Mouse (Mus musculus) lung, embryonic 14.5 days (tissue): Measurements from ENCODE around the gene Umod. TPM values are rescaled to one million over a fixed set of nuclear protein-coding genes. Genes with fewer than 3 reads are reported as not detected.

Experiments
- ATAC-seq: fragments of 200-750 bp; cut with Nextera tagmentation; 2 replicates; pipeline ENCODE4 v1.8.0; 2017; ENCODE audit warnings: mild to moderate bottlenecking, moderate TSS enrichment, moderate library complexity; ENCODE audit not compliant: insufficient read depth
- DNase-seq: peaks from one replicate; pipeline ENCODE4 v3.0.0-alpha.2; 2015
- H3K27ac ChIP-seq: fragments of 300-500 bp; sonication (generic); 2 replicates; pipeline ENCODE4 v1.5.1; 2014; ENCODE audit warnings: low read depth, mild to moderate bottlenecking, moderate library complexity
- H3K27me3 ChIP-seq: fragments of 300-500 bp; sonication (generic); 2 replicates; pipeline ENCODE4 v1.6.1; 2014; ENCODE audit warnings: low read length, control low read depth; ENCODE audit not compliant: insufficient read depth
- H3K36me3 ChIP-seq: fragments of 300-500 bp; sonication (generic); 2 replicates; pipeline ENCODE4 v1.6.1; 2014; ENCODE audit warnings: control low read depth; ENCODE audit not compliant: insufficient read depth
- H3K4me1 ChIP-seq: fragments of 300-500 bp; sonication (generic); 2 replicates; pipeline ENCODE4 v1.6.1; 2014; ENCODE audit warnings: antibody characterized with exemption, control low read depth; ENCODE audit not compliant: insufficient read depth
- H3K4me2 ChIP-seq: fragments of 300-500 bp; sonication (generic); 2 replicates; pipeline ENCODE4 v1.6.1; 2014; ENCODE audit warnings: mild to moderate bottlenecking
- H3K4me3 ChIP-seq: fragments of 300-500 bp; sonication (generic); 2 replicates; pipeline ENCODE4 v1.5.1; 2014; ENCODE audit warnings: low read depth, low read length
- H3K9ac ChIP-seq: fragments of 300-500 bp; sonication (generic); 2 replicates; pipeline ENCODE4 v1.6.1; 2014
- H3K9me3 ChIP-seq: fragments of 300-500 bp; sonication (generic); 2 replicates; pipeline ENCODE4 v1.6.1; 2016; ENCODE audit warnings: low read depth, low read length, control low read depth
- CTCF ChIP-seq: IDR thresholded peaks from 2 replicates; pipeline ENCODE4 v1.5.1; 2016; ENCODE audit warnings: antibody characterized with exemption, low read depth
- WGBS: fragments of 180-500 bp; shearing (Covaris S2); extraction: QIAGEN DNeasy Blood & Tissue Kit; methylation state at CpG from one replicate; pipeline ENCODE4 v1.1.7; 2014; 5-methylcytosine and 5-hydroxymethylcytosine counted together
- polyA plus RNA-seq: library from polyadenylated mRNA; unstranded; fragments of >200 nt; fragmentation: Nextera tagmentation; extraction: Ambion mirVana; gene quantifications from 2 replicates; pipeline ENCODE4 v1.2.1, GENCODE M21; 2014

The Umod gene
- polyA plus RNA-seq, 1 experiment from 2014 or later, result not detected

DNA sequence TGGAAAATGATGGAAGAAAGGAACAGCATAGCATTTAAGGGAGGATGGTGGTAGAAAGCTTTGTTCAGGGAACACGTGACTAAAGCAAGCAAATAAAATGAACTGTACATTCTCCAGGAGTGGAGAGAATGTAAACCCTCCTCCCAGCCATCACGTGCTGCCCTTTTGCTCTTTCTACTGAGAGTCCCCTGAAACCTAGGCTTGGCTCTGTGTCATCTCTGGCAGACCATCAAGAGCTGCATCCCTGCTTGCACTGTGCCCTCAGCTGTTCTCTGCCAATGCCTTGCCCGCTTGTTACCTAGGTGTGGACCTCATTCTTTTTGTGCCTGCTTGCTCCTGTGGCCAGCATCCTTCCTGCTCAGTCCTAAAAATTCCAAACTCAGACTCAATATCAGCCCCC, 42.7 kb upstream of the Umod start:
- no peak for ATAC-seq
- TF ChIP-seq CTCF, result no peak
- H3K9me3 ChIP-seq, result no peaks in the 10 kb centered on the region
- 72% methylated on average over 3 of the region's 3 CpGs for WGBS
- no peaks in the 10 kb centered on the region for H3K4me1 ChIP-seq
- no peaks in the 10 kb centered on the region for H3K27me3 ChIP-seq
- no peak overlapping the region for H3K4me2 ChIP-seq
- no peak overlapping the region for H3K4me3 ChIP-seq
- H3K9ac ChIP-seq, result no peak overlapping the region
- DNase-seq, result no peak
- no peaks in the 10 kb centered on the region for H3K36me3 ChIP-seq
- H3K27ac ChIP-seq, result no peak overlapping the region

DNA sequence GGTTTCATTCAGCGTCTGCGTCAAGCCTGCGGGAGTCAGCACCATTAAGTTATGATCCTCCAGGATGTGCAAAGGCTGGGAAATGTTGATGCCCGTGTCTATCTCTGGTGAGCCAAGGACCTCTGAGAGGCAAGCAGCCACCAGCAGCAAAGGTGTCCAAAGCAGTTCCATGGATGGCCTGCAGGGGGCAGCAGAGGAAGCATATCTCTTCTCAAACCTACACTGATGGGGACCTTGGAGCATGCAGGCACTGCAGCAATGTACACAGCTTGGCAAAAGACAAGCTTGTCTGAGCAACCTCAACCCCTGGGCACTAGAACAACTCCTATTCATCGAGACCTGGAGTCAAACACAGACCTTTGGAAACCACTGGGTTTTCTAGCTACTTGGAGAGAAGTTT, 40.6 kb upstream of the Umod start:
- Histone ChIP-seq H3K36me3 (no peaks in the 10 kb centered on the region), H3K27ac (no peak overlapping the region), H3K4me1 (no peaks in the 10 kb centered on the region), H3K27me3 (no peaks in the 10 kb centered on the region), H3K9ac (no peak overlapping the region), H3K4me3 (no peak overlapping the region), H3K9me3 (no peaks in the 10 kb centered on the region), H3K4me2 (no peak overlapping the region)
- TF ChIP-seq CTCF, result peak; percentile 88
- DNase-seq, result peak; percentile 71
- 45% methylated on average over 5 of the region's 5 CpGs for WGBS
- peak; percentile 73; the same call in 1 of the 2 replicates for ATAC-seq

DNA sequence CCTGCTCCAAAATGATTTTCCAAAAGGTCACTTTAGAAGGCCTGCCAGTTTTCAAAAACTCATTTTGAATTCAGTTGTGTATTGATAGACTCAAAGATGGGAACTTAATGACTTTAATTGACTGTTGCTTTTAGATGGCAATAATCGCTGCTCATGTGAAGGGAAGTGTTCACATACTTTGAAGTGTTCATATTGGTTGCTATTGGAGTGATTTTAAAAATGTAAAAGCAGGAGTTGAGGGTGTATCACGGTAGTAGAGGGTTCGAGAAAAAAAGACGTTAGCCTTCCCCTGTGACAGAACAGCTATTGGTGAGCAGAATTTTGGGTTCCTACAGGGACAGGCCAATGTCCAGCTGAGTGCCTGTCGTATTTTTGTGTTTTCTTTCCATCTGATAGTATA, 40.1 kb upstream of the Umod start, which contains the start of gene Acsm5:
TSS of gene Acsm5 (plus strand) at position 301 of the 400 bp plus-strand sequence.
- TF ChIP-seq CTCF, result no peak
- H3K4me2 ChIP-seq, result no peak within 1 kb of the TSS
- DNase-seq (no peak), ATAC-seq (no peak)
- H3K4me1 ChIP-seq, result no peaks in the 10 kb centered on the region
- 64% methylated on average over 5 of the region's 5 CpGs for WGBS
- no peaks in the 10 kb centered on the region for H3K9me3 ChIP-seq
- H3K9ac ChIP-seq, result no peak within 1 kb of the TSS
- H3K27ac ChIP-seq, result no peak within 1 kb of the TSS
- H3K4me3 ChIP-seq, result no peak within 1 kb of the TSS
- no peaks in the 10 kb centered on the region for H3K36me3 ChIP-seq
- no peaks in the 10 kb centered on the region for H3K27me3 ChIP-seq

GRCm38 (mm10) chr7:119516272-119516558, 37.1 kb upstream of the Umod start:
- Histone ChIP-seq H3K27ac (no peak overlapping the region), H3K36me3 (no peaks in the 10 kb centered on the region), H3K4me3 (no peak overlapping the region), H3K4me2 (no peak overlapping the region), H3K27me3 (no peaks in the 10 kb centered on the region), H3K9ac (no peak overlapping the region), H3K9me3 (no peaks in the 10 kb centered on the region), H3K4me1 (no peaks in the 10 kb centered on the region)
- DNase-seq (no peak), ATAC-seq (no peak)
- WGBS, result 79% methylated on average over 7 of the region's 7 CpGs
- TF ChIP-seq CTCF, result no peak

DNA sequence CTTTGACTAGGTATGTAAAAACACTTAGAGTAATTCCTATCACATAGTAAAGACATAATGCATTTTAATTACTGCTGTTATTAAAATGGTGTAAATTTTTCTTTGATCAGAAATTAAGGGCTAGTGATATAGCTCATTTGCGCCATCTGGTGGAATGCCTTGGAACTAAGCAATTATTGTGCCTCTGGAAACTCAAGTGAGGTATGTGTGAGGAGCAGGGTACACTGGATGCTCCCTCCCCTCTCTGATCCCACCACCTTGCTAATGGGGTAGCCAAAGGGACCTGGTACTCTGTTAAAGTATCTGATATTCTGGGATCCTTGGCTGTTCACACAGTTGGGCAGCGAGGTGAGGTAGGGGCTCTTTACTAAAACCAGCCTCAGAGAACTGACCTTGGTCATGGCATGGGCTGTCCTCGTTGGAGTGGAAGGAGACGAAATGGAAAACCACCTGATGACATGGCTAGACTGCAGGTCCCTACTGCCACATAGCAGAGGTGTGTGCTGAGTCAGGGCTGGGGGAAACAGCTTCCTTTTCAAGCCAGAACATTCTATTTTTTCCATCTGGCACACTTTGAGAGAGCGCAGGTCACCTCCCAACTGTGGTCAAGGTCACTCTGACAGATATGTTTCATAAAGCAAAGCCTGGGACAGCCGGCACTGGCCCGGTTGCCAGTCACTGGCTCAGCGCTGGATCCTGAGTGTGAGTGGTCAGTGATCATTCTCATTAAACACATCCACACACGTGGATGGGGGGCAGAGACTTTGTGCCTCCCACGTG, 36.6 kb upstream of the Umod start:
- no peak overlapping the region for H3K4me2 ChIP-seq
- H3K9ac ChIP-seq, result no peak overlapping the region
- TF ChIP-seq CTCF, result peak; percentile 76
- ATAC-seq, result 0 out of 2 replicates have a peak, but pooled peaks have one; percentile 52
- H3K4me3 ChIP-seq, result no peak overlapping the region
- H3K4me1 ChIP-seq, result no peaks in the 10 kb centered on the region
- no peaks in the 10 kb centered on the region for H3K36me3 ChIP-seq
- no peak overlapping the region for H3K27ac ChIP-seq
- peak; percentile 78 for DNase-seq
- H3K9me3 ChIP-seq, result no peaks in the 10 kb centered on the region
- H3K27me3 ChIP-seq, result no peaks in the 10 kb centered on the region
- WGBS, result 61% methylated on average over 10 of the region's 10 CpGs

DNA sequence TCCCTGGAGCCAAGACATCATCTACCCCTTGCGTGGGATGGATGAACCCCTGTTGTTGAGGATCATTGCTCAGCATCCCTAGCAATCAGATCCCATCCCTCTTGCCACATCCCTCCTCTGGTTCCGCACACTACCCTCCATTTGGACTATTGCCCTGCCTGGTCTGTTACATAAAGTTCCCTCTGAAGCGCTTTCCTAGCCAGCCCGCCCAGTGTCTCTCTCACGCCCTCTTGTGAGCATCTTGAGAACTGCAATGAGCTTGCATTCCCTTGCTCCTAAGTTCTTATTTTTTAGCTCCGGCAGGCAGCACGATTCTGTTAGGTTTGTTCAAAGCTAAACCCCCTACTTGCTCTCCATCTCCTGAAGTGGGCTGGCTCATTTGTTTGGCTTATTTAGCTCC, 34.0 kb upstream of the Umod start:
- ATAC-seq (no peak), DNase-seq (peak; percentile 63)
- peak; percentile 78 for TF ChIP-seq CTCF
- Histone ChIP-seq H3K4me2 (no peak overlapping the region), H3K27ac (no peak overlapping the region), H3K4me3 (no peak overlapping the region), H3K4me1 (no peaks in the 10 kb centered on the region), H3K36me3 (no peaks in the 10 kb centered on the region), H3K9me3 (no peaks in the 10 kb centered on the region), H3K9ac (no peak overlapping the region), H3K27me3 (no peaks in the 10 kb centered on the region)
- WGBS, result 26% methylated on average over 7 of the region's 7 CpGs

- ATAC-seq (no peak), DNase-seq (no peak)
- WGBS, result 85% methylated on average over 4 of the region's 4 CpGs
- Histone ChIP-seq H3K36me3 (no peaks in the 10 kb centered on the region), H3K27me3 (no peaks in the 10 kb centered on the region), H3K4me2 (no peak overlapping the region), H3K4me3 (no peak overlapping the region), H3K9me3 (no peaks in the 10 kb centered on the region), H3K4me1 (no peaks in the 10 kb centered on the region), H3K27ac (no peak overlapping the region), H3K9ac (no peak overlapping the region)
- no peak for TF ChIP-seq CTCF
These were observed 32.1 kb upstream of the Umod start for GRCm38 (mm10) chr7:119511143-119511542.
